Mouse (Mus musculus): ENCODE results near the gene Sema4d. TPM values are rescaled to one million over a fixed set of nuclear protein-coding genes. Genes with fewer than 3 reads are reported as not detected.

The Sema4d gene
- polyA plus RNA-seq, 1 experiment from 2014 or later: 3.9 TPM

- TF ChIP-seq CTCF (IDR thresholded peaks at IDR 0.05; ENCODE audit: low read depth) (no peak), EP300 (IDR thresholded peaks at IDR 0.05; ENCODE audit: low read depth) (no peak)
- no peaks in the 10 kb centered on the region for H3K4me1 ChIP-seq (ENCODE audit: insufficient read depth)
- no peaks in the 10 kb centered on the region for H3K9me3 ChIP-seq (ENCODE audit: low read length)
- H3K9ac ChIP-seq (replicated peaks): no peak overlapping the region
- H3K27ac ChIP-seq (ENCODE audit: low read depth): no peak overlapping the region
- 61% methylated on average over 6 of the region's 6 CpGs for WGBS (ENCODE audit: insufficient replicate concordance)
- H3K4me3 ChIP-seq (ENCODE audit: low read depth, low read length): no peak overlapping the region
- H3K36me3 ChIP-seq (replicated peaks; ENCODE audit: insufficient read depth, low read length): 0 out of 2 replicates have a peak, but pooled peaks cover 3% of the 10 kb centered on the region
- no peak for DNase-seq
- no peak for ATAC-seq
- H3K27me3 ChIP-seq (ENCODE audit: insufficient read depth, low read length): no peaks in the 10 kb centered on the region
- H3K4me2 ChIP-seq (ENCODE audit: low read depth, low read length): no peak overlapping the region
Measured at GRCm38 (mm10) chr13:51697455-51697854, 96.1 kb downstream of the Sema4d start.

GRCm38 (mm10) chr13:51696481-51696880 lies 97.1 kb downstream of the Sema4d start:
- TF ChIP-seq EP300 (IDR thresholded peaks at IDR 0.05; ENCODE audit: low read depth) (no peak), CTCF (IDR thresholded peaks at IDR 0.05; ENCODE audit: low read depth) (no peak)
- Histone ChIP-seq H3K4me1 (ENCODE audit: insufficient read depth) (no peaks in the 10 kb centered on the region), H3K27me3 (ENCODE audit: insufficient read depth, low read length) (no peaks in the 10 kb centered on the region), H3K4me3 (ENCODE audit: low read depth, low read length) (no peak overlapping the region), H3K4me2 (ENCODE audit: low read depth, low read length) (no peak overlapping the region), H3K27ac (ENCODE audit: low read depth) (no peak overlapping the region), H3K9me3 (ENCODE audit: low read length) (no peaks in the 10 kb centered on the region), H3K36me3 (replicated peaks; ENCODE audit: insufficient read depth, low read length) (no peaks in the 10 kb centered on the region), H3K9ac (replicated peaks) (no peak overlapping the region)
- DNase-seq (no peak), ATAC-seq (0 out of 2 replicates have a peak, but pooled peaks have one; percentile 27)

GRCm38 (mm10) chr13:51688688-51689087 lies 104.9 kb downstream of the Sema4d start:
- TF ChIP-seq CTCF (IDR thresholded peaks at IDR 0.05; ENCODE audit: low read depth) (no peak), EP300 (IDR thresholded peaks at IDR 0.05; ENCODE audit: low read depth) (no peak)
- Histone ChIP-seq H3K9me3 (ENCODE audit: low read length) (no peaks in the 10 kb centered on the region), H3K9ac (replicated peaks) (no peak overlapping the region), H3K4me1 (ENCODE audit: insufficient read depth) (0 out of 2 replicates have a peak, but pooled peaks cover 7% of the 10 kb centered on the region), H3K4me3 (ENCODE audit: low read depth, low read length) (no peak overlapping the region), H3K27ac (ENCODE audit: low read depth) (no peak overlapping the region), H3K4me2 (ENCODE audit: low read depth, low read length) (no peak overlapping the region), H3K27me3 (ENCODE audit: insufficient read depth, low read length) (no peaks in the 10 kb centered on the region), H3K36me3 (replicated peaks; ENCODE audit: insufficient read depth, low read length) (peaks cover 42% of the 10 kb centered on the region)
- DNase-seq (no peak), ATAC-seq (no peak)
- 46% methylated on average over 3 of the region's 3 CpGs for WGBS (ENCODE audit: insufficient replicate concordance)

- Histone ChIP-seq H3K27me3 (ENCODE audit: insufficient read depth, low read length) (no peaks in the 10 kb centered on the region), H3K36me3 (replicated peaks; ENCODE audit: insufficient read depth, low read length) (peaks cover 58% of the 10 kb centered on the region), H3K4me1 (ENCODE audit: insufficient read depth) (0 out of 2 replicates have a peak, but pooled peaks cover 7% of the 10 kb centered on the region), H3K9me3 (ENCODE audit: low read length) (no peaks in the 10 kb centered on the region), H3K9ac (replicated peaks) (no peak overlapping the region), H3K4me3 (ENCODE audit: low read depth, low read length) (no peak overlapping the region), H3K27ac (ENCODE audit: low read depth) (no peak overlapping the region), H3K4me2 (ENCODE audit: low read depth, low read length) (no peak overlapping the region)
- DNase-seq (no peak), ATAC-seq (no peak)
- TF ChIP-seq EP300 (IDR thresholded peaks at IDR 0.05; ENCODE audit: low read depth) (no peak), CTCF (IDR thresholded peaks at IDR 0.05; ENCODE audit: low read depth) (no peak)
- 67% methylated on average over 5 of the region's 5 CpGs for WGBS (ENCODE audit: insufficient replicate concordance)
Measured at GRCm38 (mm10) chr13:51686966-51687365, 106.6 kb downstream of the Sema4d start.

- peak; percentile 74 for ATAC-seq
- H3K9me3 ChIP-seq (ENCODE audit: low read length): no peaks in the 10 kb centered on the region
- H3K4me3 ChIP-seq (ENCODE audit: low read depth, low read length): no peak overlapping the region
- peaks cover 71% of the 10 kb centered on the region for H3K36me3 ChIP-seq (replicated peaks; ENCODE audit: insufficient read depth, low read length)
- TF ChIP-seq EP300 (IDR thresholded peaks at IDR 0.05; ENCODE audit: low read depth) (peak; percentile 37; the same call in 1 of the 2 replicates), CTCF (IDR thresholded peaks at IDR 0.05; ENCODE audit: low read depth) (no peak)
- H3K27ac ChIP-seq (ENCODE audit: low read depth): no peak overlapping the region
- H3K9ac ChIP-seq (replicated peaks): no peak overlapping the region
- DNase-seq: no peak
- no peak overlapping the region for H3K4me2 ChIP-seq (ENCODE audit: low read depth, low read length)
- WGBS (ENCODE audit: insufficient replicate concordance): 63% methylated on average over 7 of the region's 7 CpGs
- H3K27me3 ChIP-seq (ENCODE audit: insufficient read depth, low read length): no peaks in the 10 kb centered on the region
- H3K4me1 ChIP-seq (ENCODE audit: insufficient read depth): 0 out of 2 replicates have a peak, but pooled peaks cover 7% of the 10 kb centered on the region
Measured at GRCm38 (mm10) chr13:51685290-51685966, 108.1 kb downstream of the Sema4d start.

- H3K4me1 ChIP-seq (ENCODE audit: insufficient read depth): peaks cover 2% of the 10 kb centered on the region; the same call in 1 of the 2 replicates
- no peaks in the 10 kb centered on the region for H3K9me3 ChIP-seq (ENCODE audit: low read length)
- peaks cover 88% of the 10 kb centered on the region for H3K36me3 ChIP-seq (replicated peaks; ENCODE audit: insufficient read depth, low read length)
- WGBS (ENCODE audit: insufficient replicate concordance): 93% methylated on average over 8 of the region's 8 CpGs
- no peak overlapping the region for H3K4me2 ChIP-seq (ENCODE audit: low read depth, low read length)
- H3K9ac ChIP-seq (replicated peaks): no peak overlapping the region
- no peak overlapping the region for H3K27ac ChIP-seq (ENCODE audit: low read depth)
- no peaks in the 10 kb centered on the region for H3K27me3 ChIP-seq (ENCODE audit: insufficient read depth, low read length)
- DNase-seq (no peak), ATAC-seq (no peak)
- no peak overlapping the region for H3K4me3 ChIP-seq (ENCODE audit: low read depth, low read length)
- no peak for TF ChIP-seq EP300 (IDR thresholded peaks at IDR 0.05; ENCODE audit: low read depth)
- TF ChIP-seq CTCF (IDR thresholded peaks at IDR 0.05; ENCODE audit: low read depth): no peak
Measured at GRCm38 (mm10) chr13:51681634-51682033, 111.9 kb downstream of the Sema4d start.

Measured in liver, postnatal 0 days (tissue).